Mouse (Mus musculus) heart, adult 2 months (tissue): ENCODE data around the gene Mief1. TPM values are rescaled to one million over a fixed set of nuclear protein-coding genes. Genes with fewer than 3 reads are reported as not detected.
A peak's percentile ranks its signal among the peaks of the same experiment; 100 is the strongest.

Source experiments
- DNase-seq, 2 experiments: peaks; one replicate each; pipeline ENCODE4 v3.0.0; 2021
- H3K27ac ChIP-seq: fragments of 200-600 bp; 2 replicates; pipeline ENCODE4 v1.8.1; 2022
- H3K27me3 ChIP-seq: fragments of 200-500 bp; 2 replicates; pipeline ENCODE4 v1.6.1; 2012; ENCODE audit warnings: mild to moderate bottlenecking, low read length, inconsistent platforms, mixed read lengths; ENCODE audit not compliant: control insufficient read depth, insufficient read depth
- H3K36me3 ChIP-seq: fragments of 200-500 bp; 2 replicates; pipeline ENCODE4 v1.6.1; 2012; ENCODE audit warnings: low read length, inconsistent platforms; ENCODE audit not compliant: control insufficient read depth, insufficient read depth
- H3K4me1 ChIP-seq: fragments of 200-500 bp; 2 replicates; pipeline ENCODE4 v1.6.1; 2011; ENCODE audit warnings: low read length; ENCODE audit not compliant: control insufficient read depth, insufficient read depth
- H3K4me3 ChIP-seq: fragments of 200-600 bp; 2 replicates; pipeline ENCODE4 v1.8.1; 2022
- H3K79me2 ChIP-seq: fragments of 200-500 bp; replicated peaks from 2 replicates; pipeline ENCODE4 v1.6.1; 2012; ENCODE audit warnings: mild to moderate bottlenecking, inconsistent platforms, low read length, moderate library complexity, mixed read lengths; ENCODE audit not compliant: control insufficient read depth, insufficient read depth
- H3K9ac ChIP-seq: fragments of 200-500 bp; 2 replicates; pipeline ENCODE4 v1.6.1; 2012; ENCODE audit warnings: low read depth, mild to moderate bottlenecking, control low read depth, inconsistent platforms, low read length, mixed read lengths
- CTCF ChIP-seq: fragments of 200-600 bp; IDR thresholded peaks from 2 replicates; pipeline ENCODE4 v1.8.1; 2022; ENCODE audit warnings: antibody characterized with exemption, mild to moderate bottlenecking, moderate library complexity
- EP300 ChIP-seq: fragments of 200-500 bp; IDR thresholded peaks from 2 replicates; pipeline ENCODE4 v1.6.1; 2011; ENCODE audit warnings: low read depth, low read length, control low read depth; ENCODE audit not compliant: insufficient read depth
- POLR2A ChIP-seq: fragments of 200-500 bp; IDR thresholded peaks from 2 replicates; pipeline ENCODE4 v1.6.1; 2011; ENCODE audit warnings: mild to moderate bottlenecking, low read depth, low read length, control low read depth; ENCODE audit not compliant: insufficient read depth
- WGBS: fragments of 180-500 bp; shearing (Covaris S2); methylation state at CpG from one replicate; pipeline ENCODE4 v1.1.7; 2018; 5-methylcytosine and 5-hydroxymethylcytosine counted together
- intact Hi-C: fragments of 180-260 bp; cut with DNase I; formaldehyde crosslinking; loops from one replicate; pipeline ENCODE4 v1.15.1; 2025
- polyA plus RNA-seq: library from polyadenylated mRNA; depleted of rRNA; stranded (reverse); fragments of >200 nt; gene quantifications from 2 replicates; pipeline ENCODE4 v1.2.3, GENCODE M21; 2012
- total RNA-seq, 2 experiments: library from RNA; stranded (reverse); gene quantifications; 2 replicates each; pipeline ENCODE4 v1.2.3; 2021

Gene Mief1
- total and polyA plus RNA-seq, 3 experiments: 12.2 to 29.5 (median 27.0) TPM

GRCm38 (mm10) chr15:80277107-80277506 lies 43.3 kb downstream of the Mief1 start:
- no peak for DNase-seq
- Histone ChIP-seq H3K36me3 (no peaks in the 10 kb centered on the region), H3K4me1 (no peaks in the 10 kb centered on the region), H3K4me3 (no peak overlapping the region), H3K9ac (no peak overlapping the region), H3K27me3 (no peaks in the 10 kb centered on the region), H3K79me2 (no peaks in the 10 kb centered on the region), H3K27ac (no peak overlapping the region)
- 52% methylated on average over 9 of the region's 9 CpGs for WGBS
- intact Hi-C loops: no loop called here
- TF ChIP-seq POLR2A: no peak

GRCm38 (mm10) chr15:80277625-80278024 lies 43.8 kb downstream of the Mief1 start:
- WGBS: 0% methylated on average over 6 of the region's 6 CpGs
- Histone ChIP-seq H3K4me1 (no peaks in the 10 kb centered on the region), H3K79me2 (no peaks in the 10 kb centered on the region), H3K9ac (no peak overlapping the region), H3K4me3 (no peak overlapping the region), H3K36me3 (no peaks in the 10 kb centered on the region), H3K27ac (no peak overlapping the region), H3K27me3 (no peaks in the 10 kb centered on the region)
- intact Hi-C loops: no loop called here
- DNase-seq: peak in 1 of 2 experiments; percentile 53
- TF ChIP-seq EP300: no peak
- TF ChIP-seq CTCF: no peak
- TF ChIP-seq POLR2A: no peak

- WGBS: 29% methylated on average over 5 of the region's 5 CpGs
- Histone ChIP-seq H3K9ac (no peak overlapping the region), H3K4me1 (no peaks in the 10 kb centered on the region), H3K27ac (no peak overlapping the region), H3K4me3 (no peak overlapping the region), H3K27me3 (no peaks in the 10 kb centered on the region), H3K36me3 (no peaks in the 10 kb centered on the region), H3K79me2 (no peaks in the 10 kb centered on the region)
- intact Hi-C loops: no loop called here
- TF ChIP-seq EP300: no peak
- no peak for TF ChIP-seq CTCF
- TF ChIP-seq POLR2A: no peak
- DNase-seq: no peak
Measured at GRCm38 (mm10) chr15:80278121-80278759, 44.4 kb downstream of the Mief1 start.

GRCm38 (mm10) chr15:80279053-80279452 lies 45.2 kb downstream of the Mief1 start:
- H3K36me3 ChIP-seq: no peaks in the 10 kb centered on the region
- no peaks in the 10 kb centered on the region for H3K27me3 ChIP-seq
- H3K4me1 ChIP-seq: no peaks in the 10 kb centered on the region
- DNase-seq: no peak
- TF ChIP-seq POLR2A: no peak
- no peak for TF ChIP-seq CTCF
- TF ChIP-seq EP300: no peak
- H3K9ac ChIP-seq: no peak overlapping the region
- no peak overlapping the region for H3K4me3 ChIP-seq
- WGBS: 77% methylated on average over 2 of the region's 2 CpGs
- no peaks in the 10 kb centered on the region for H3K79me2 ChIP-seq
- intact Hi-C loops: no loop called here
- no peak overlapping the region for H3K27ac ChIP-seq

GRCm38 (mm10) chr15:80280646-80281045 lies 46.8 kb downstream of the Mief1 start:
- 26% methylated on average over 6 of the region's 6 CpGs for WGBS
- no peak for DNase-seq
- intact Hi-C loops: no loop called here

DNA sequence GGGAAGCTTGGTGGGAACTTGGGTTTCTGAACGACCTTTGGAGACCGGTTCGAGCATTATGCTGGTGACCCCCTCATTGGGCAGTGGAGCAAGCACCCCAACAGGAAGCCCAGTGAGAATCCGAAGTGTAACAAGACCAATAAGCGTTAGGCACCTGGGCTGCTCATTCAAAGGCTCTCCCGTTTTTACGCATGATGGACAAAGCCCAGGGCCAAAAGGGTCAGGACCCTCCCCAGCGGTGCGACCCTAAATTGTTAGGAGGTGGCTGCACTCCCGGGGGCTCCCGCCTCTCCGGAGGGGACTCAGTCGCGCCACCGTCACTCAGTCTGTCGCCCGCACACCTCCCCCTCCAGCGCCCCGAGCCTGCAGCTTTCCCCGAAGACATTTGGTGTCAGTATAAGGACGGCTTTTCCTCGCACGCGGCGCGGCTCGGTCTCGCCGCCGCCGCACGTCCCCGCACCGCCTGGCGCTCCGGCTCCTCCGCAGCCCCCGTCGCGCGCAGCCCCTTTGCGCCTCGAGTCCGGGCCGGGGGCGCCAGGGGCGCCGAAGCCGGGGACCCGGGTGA lies 53.1 kb downstream of the Mief1 start, which contains the start of gene Cacna1i:
Gene Cacna1i, plus strand, starts transcription at position 388 of the 565 bp plus-strand sequence.
- WGBS: 3% methylated on average over 49 of the region's 50 CpGs
- intact Hi-C loops: no loop called here
- Histone ChIP-seq H3K36me3 (no peaks in the 10 kb centered on the region), H3K27me3 (peaks cover 7% of the 10 kb centered on the region), H3K9ac (no peak within 1 kb of the TSS), H3K4me3 (no peak within 1 kb of the TSS), H3K27ac (no peak within 1 kb of the TSS), H3K4me1 (no peaks in the 10 kb centered on the region), H3K79me2 (no peaks in the 10 kb centered on the region)
- no peak for TF ChIP-seq EP300
- TF ChIP-seq POLR2A: no peak
- TF ChIP-seq CTCF: no peak
- no peak for DNase-seq

More at GRCm38 (mm10) chr15:80280646-80281045, 46.8 kb downstream of the Mief1 start:
- H3K4me3 ChIP-seq: no peak overlapping the region
- no peak overlapping the region for H3K27ac ChIP-seq
- no peaks in the 10 kb centered on the region for H3K36me3 ChIP-seq
- no peak overlapping the region for H3K9ac ChIP-seq
- no peaks in the 10 kb centered on the region for H3K27me3 ChIP-seq
- H3K4me1 ChIP-seq: no peaks in the 10 kb centered on the region
- no peaks in the 10 kb centered on the region for H3K79me2 ChIP-seq
- TF ChIP-seq EP300: no peak
- TF ChIP-seq CTCF: peak; percentile 72
- TF ChIP-seq POLR2A: no peak
